Mouse (Mus musculus) ovary, postnatal 10 days (tissue): ENCODE results near the gene Fmnl2.

Source experiments
- DNase-seq: peaks from one replicate; pipeline ENCODE4 v3.0.0; 2022; ENCODE audit warnings: low spot score

Fmnl2 gene

GRCm38 (mm10) chr2:53106056-53106455 lies 248.4 kb downstream of the Fmnl2 start:
- DNase-seq, result no peak

DNA sequence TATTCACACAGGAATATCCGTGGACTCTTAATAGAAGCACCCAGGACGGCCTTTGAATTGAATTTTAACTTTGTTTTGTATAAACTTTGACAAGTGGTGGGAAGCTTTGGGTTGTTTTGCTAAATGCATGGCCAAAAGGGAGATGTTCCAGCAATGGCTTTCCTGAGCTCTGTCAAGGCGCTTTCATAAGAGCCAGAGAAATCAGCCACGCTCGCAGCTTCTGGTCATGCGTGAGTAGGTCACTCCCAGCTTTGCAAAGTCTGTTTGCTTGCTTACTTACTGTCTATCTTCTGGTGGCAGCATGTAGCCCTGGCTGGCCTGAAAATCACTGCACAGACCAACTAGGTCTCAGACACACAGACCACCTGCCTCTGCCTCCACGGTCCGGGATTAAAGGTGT lies 248.8 kb downstream of the Fmnl2 start:
- DNase-seq, result no peak

DNA sequence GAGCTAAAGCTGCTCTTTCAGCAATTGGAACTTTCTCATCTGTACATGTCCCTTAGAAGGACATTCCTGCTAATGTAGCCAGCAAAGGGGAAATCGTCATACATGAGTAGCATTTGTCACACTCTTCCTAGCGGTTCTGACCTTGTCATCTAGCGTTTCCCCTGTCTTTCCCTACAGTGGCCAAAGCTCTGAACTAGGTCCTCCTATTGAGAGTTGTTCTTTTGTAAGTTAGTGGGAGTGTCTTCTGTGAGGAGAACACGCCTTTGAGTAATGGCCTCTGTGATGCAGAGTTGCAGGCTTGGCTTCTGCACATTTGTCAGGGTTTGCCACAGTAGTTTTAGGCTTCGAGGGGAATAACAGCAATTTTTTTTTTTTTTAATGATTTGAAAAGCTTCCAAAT lies 250.9 kb downstream of the Fmnl2 start:
- no peak for DNase-seq

GRCm38 (mm10) chr2:53121797-53122196 lies 264.1 kb downstream of the Fmnl2 start:
- DNase-seq, result no peak

DNA sequence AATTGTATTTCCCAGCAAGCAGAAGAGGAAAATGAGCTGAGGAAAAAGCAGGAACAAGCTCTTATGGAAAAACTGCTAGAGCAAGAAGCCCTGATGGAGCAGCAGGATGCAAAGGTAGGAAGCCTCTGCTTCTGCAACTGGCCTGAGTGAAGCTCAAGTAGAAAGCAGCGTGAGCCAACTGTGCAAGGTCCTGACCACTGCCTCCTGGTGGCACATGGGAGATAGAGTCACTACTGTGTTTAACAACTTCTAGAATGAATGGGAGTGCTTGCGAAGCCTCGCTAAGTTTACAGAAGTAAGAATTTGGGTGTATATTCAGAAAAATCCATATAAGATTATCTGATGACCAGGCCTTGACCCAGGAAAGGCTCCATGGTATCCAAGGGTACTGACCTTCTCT lies 268.3 kb downstream of the Fmnl2 start:
- DNase-seq, result no peak

GRCm38 (mm10) chr2:53129070-53129469 lies 271.4 kb downstream of the Fmnl2 start:
- DNase-seq, result no peak

- DNase-seq, result no peak
Observed at GRCm38 (mm10) chr2:53131567-53131966, 273.9 kb downstream of the Fmnl2 start.

- no peak for DNase-seq
Observed at GRCm38 (mm10) chr2:53146852-53147251, 289.2 kb downstream of the Fmnl2 start.

DNA sequence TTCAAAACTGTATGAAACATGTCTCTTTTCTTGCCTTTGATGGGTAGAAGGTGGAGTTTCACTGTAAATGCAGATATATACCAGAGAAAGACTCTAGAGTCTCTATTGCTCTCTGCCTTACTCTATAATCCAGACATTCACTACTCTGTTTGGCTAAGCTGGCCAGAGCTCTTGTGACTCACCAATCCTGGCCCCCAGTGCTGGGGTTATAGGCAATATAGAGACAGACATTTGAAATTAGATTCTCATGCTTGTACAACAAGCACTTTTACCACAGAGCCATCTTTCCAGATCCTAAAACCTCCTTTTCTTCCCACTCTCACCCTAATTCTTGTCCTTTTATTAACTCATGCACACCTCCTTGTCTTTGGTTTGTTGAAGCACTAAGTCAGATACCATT lies 316.3 kb downstream of the Fmnl2 start:
- DNase-seq, result no peak

GRCm38 (mm10) chr2:53178966-53179365 lies 321.3 kb downstream of the Fmnl2 start:
- no peak for DNase-seq

DNA sequence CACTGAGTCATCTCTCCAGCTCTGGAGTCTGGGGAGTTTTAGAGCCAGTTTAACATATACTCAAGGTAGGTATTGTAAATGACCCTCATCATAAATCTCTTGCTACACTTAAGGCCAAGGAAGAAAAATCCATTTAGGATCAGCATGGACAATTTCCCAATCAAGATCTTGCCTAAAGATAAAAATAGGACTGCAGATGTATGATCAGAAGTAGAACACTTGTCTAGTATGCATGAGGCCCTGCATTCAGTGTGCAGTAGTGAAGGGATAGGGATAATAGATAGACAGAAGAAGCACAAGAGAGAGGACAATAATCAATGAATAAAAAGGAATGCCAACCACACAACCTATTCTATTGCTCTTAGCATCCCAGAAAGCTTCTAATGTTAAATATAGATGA lies 322.2 kb downstream of the Fmnl2 start:
- no peak for DNase-seq
